Mouse (Mus musculus): Measurements from ENCODE around the gene Pias1. TPM values are rescaled to one million over a fixed set of nuclear protein-coding genes. Genes with fewer than 3 reads are reported as not detected.
"Not testable (repeated sequence)": the region's sequence is repeated elsewhere in the genome, so short reads cannot be mapped to it uniquely, and the experiment has no call there.

The Pias1 gene
- polyA plus RNA-seq, 1 experiment from 2014 or later: 22.0 TPM

GRCm38 (mm10) chr9:62877825-62878224, 109.9 kb downstream of the Pias1 start:
- Histone ChIP-seq H3K36me3 (ENCODE audit: control insufficient read depth, insufficient read depth) (peaks cover 23% of the 10 kb centered on the region), H3K27ac (ENCODE audit: low read depth, low read length) (no peak overlapping the region), H3K27me3 (replicated peaks; ENCODE audit: control insufficient read depth, insufficient read depth, low read length) (no peaks in the 10 kb centered on the region), H3K4me3 (ENCODE audit: low read depth, low read length) (no peak overlapping the region), H3K4me1 (replicated peaks; ENCODE audit: control insufficient read depth, insufficient read depth, low read length) (no peaks in the 10 kb centered on the region), H3K9ac (ENCODE audit: low read depth, low read length) (no peak overlapping the region), H3K9me3 (ENCODE audit: control insufficient read depth) (no peaks in the 10 kb centered on the region), H3K4me2 (replicated peaks; ENCODE audit: low read depth) (no peak overlapping the region)
- TF ChIP-seq CTCF (IDR thresholded peaks at IDR 0.05; ENCODE audit: low read depth): no peak
- WGBS: 79% methylated on average over 2 of the region's 2 CpGs
- ATAC-seq: no peak

GRCm38 (mm10) chr9:62876966-62877616, 110.6 kb downstream of the Pias1 start:
- Histone ChIP-seq H3K27me3 (replicated peaks; ENCODE audit: control insufficient read depth, insufficient read depth, low read length) (no peaks in the 10 kb centered on the region), H3K4me1 (replicated peaks; ENCODE audit: control insufficient read depth, insufficient read depth, low read length) (no peaks in the 10 kb centered on the region), H3K4me2 (replicated peaks; ENCODE audit: low read depth) (no peak overlapping the region), H3K27ac (ENCODE audit: low read depth, low read length) (no peak overlapping the region), H3K36me3 (ENCODE audit: control insufficient read depth, insufficient read depth) (peaks cover 20% of the 10 kb centered on the region), H3K9ac (ENCODE audit: low read depth, low read length) (no peak overlapping the region), H3K9me3 (ENCODE audit: control insufficient read depth) (no peaks in the 10 kb centered on the region), H3K4me3 (ENCODE audit: low read depth, low read length) (no peak overlapping the region)
- no peak for ATAC-seq
- no peak for TF ChIP-seq CTCF (IDR thresholded peaks at IDR 0.05; ENCODE audit: low read depth)
- 90% methylated on average over 7 of the region's 7 CpGs for WGBS

- Histone ChIP-seq H3K36me3 (ENCODE audit: control insufficient read depth, insufficient read depth) (peaks cover 6% of the 10 kb centered on the region; the same call in 1 of the 2 replicates), H3K27ac (ENCODE audit: low read depth, low read length) (no peak overlapping the region), H3K4me2 (replicated peaks; ENCODE audit: low read depth) (no peak overlapping the region), H3K4me1 (replicated peaks; ENCODE audit: control insufficient read depth, insufficient read depth, low read length) (no peaks in the 10 kb centered on the region), H3K9ac (ENCODE audit: low read depth, low read length) (no peak overlapping the region), H3K4me3 (ENCODE audit: low read depth, low read length) (no peak overlapping the region), H3K9me3 (ENCODE audit: control insufficient read depth) (no peaks in the 10 kb centered on the region), H3K27me3 (replicated peaks; ENCODE audit: control insufficient read depth, insufficient read depth, low read length) (no peaks in the 10 kb centered on the region)
- ATAC-seq: no peak
- no peak for TF ChIP-seq CTCF (IDR thresholded peaks at IDR 0.05; ENCODE audit: low read depth)
Observed at GRCm38 (mm10) chr9:62870728-62871127, 117.0 kb downstream of the Pias1 start.

DNA sequence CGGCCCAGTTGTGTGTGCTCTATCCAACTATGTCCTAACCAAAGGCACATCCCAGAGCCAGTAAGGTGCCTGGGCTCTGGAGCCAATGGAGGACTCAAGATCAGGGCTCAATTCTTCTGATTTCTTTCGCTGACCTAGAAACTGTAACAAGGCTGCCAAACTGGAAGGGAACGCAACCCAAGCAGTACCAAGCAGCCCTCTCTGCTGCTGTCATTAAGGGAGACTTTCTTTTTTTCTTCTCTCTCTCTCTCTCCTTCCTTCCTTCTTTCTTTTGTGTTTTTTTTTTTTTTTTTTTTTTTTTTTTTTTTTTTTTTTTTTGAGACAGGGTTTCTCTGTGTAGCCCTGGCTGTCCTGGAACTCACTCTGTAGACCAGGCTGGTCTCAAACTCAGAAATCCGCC, 118.5 kb downstream of the Pias1 start:
- H3K9ac ChIP-seq (ENCODE audit: low read depth, low read length); ATAC-seq; H3K4me2 ChIP-seq (replicated peaks; ENCODE audit: low read depth); H3K4me1 ChIP-seq (replicated peaks; ENCODE audit: control insufficient read depth, insufficient read depth, low read length); H3K36me3 ChIP-seq (ENCODE audit: control insufficient read depth, insufficient read depth); H3K9me3 ChIP-seq (ENCODE audit: control insufficient read depth); H3K27ac ChIP-seq (ENCODE audit: low read depth, low read length); H3K27me3 ChIP-seq (replicated peaks; ENCODE audit: control insufficient read depth, insufficient read depth, low read length); H3K4me3 ChIP-seq (ENCODE audit: low read depth, low read length): not testable (repeated sequence)
- 94% methylated on average over 4 of the region's 4 CpGs for WGBS

- Histone ChIP-seq H3K27me3 (replicated peaks; ENCODE audit: control insufficient read depth, insufficient read depth, low read length) (no peaks in the 10 kb centered on the region), H3K4me2 (replicated peaks; ENCODE audit: low read depth) (peak overlapping the region; percentile 73), H3K4me1 (replicated peaks; ENCODE audit: control insufficient read depth, insufficient read depth, low read length) (peaks cover 15% of the 10 kb centered on the region; the same call in 1 of the 2 replicates), H3K36me3 (ENCODE audit: control insufficient read depth, insufficient read depth) (no peaks in the 10 kb centered on the region), H3K27ac (ENCODE audit: low read depth, low read length) (peak overlapping the region; percentile 28; the same call in 1 of the 2 replicates), H3K4me3 (ENCODE audit: low read depth, low read length) (no peak overlapping the region), H3K9me3 (ENCODE audit: control insufficient read depth) (no peaks in the 10 kb centered on the region), H3K9ac (ENCODE audit: low read depth, low read length) (no peak overlapping the region)
- no peak for ATAC-seq
- no peak for TF ChIP-seq CTCF (IDR thresholded peaks at IDR 0.05; ENCODE audit: low read depth)
- WGBS: 75% methylated on average over 4 of the region's 4 CpGs
Observed at GRCm38 (mm10) chr9:62860866-62861265, 126.9 kb downstream of the Pias1 start.

- Histone ChIP-seq H3K4me1 (replicated peaks; ENCODE audit: control insufficient read depth, insufficient read depth, low read length) (peaks cover 15% of the 10 kb centered on the region; the same call in 1 of the 2 replicates), H3K4me3 (ENCODE audit: low read depth, low read length) (peak overlapping the region; percentile 54), H3K4me2 (replicated peaks; ENCODE audit: low read depth) (peak overlapping the region; percentile 73)
- not testable (repeated sequence) for H3K27ac ChIP-seq (ENCODE audit: low read depth, low read length); ATAC-seq; H3K9ac ChIP-seq (ENCODE audit: low read depth, low read length); H3K27me3 ChIP-seq (replicated peaks; ENCODE audit: control insufficient read depth, insufficient read depth, low read length); H3K9me3 ChIP-seq (ENCODE audit: control insufficient read depth); H3K36me3 ChIP-seq (ENCODE audit: control insufficient read depth, insufficient read depth)
- 30% methylated on average over 4 of the region's 7 CpGs for WGBS
Observed at GRCm38 (mm10) chr9:62860102-62860501, 127.6 kb downstream of the Pias1 start.
